Mouse (Mus musculus) heart, embryonic 13.5 days (tissue): ENCODE measurements around the gene Ctnnbl1. TPM values are rescaled to one million over a fixed set of nuclear protein-coding genes. Genes with fewer than 3 reads are reported as not detected.

Experiments used
- ATAC-seq: fragments of 200-750 bp; cut with Nextera tagmentation; 2 replicates; pipeline ENCODE4 v1.8.0; 2017; ENCODE audit warnings: moderate TSS enrichment; ENCODE audit not compliant: insufficient number of reproducible peaks, low FRiP score, low TSS enrichment; ENCODE audit errors: extremely low read depth
- H3K27ac ChIP-seq: fragments of 300-500 bp; sonication (generic); replicated peaks from 2 replicates; pipeline ENCODE4 v1.5.1; 2015; ENCODE audit warnings: moderate library complexity, mild to moderate bottlenecking, inconsistent platforms
- H3K27me3 ChIP-seq: fragments of 300-500 bp; sonication (generic); replicated peaks from 2 replicates; pipeline ENCODE4 v1.6.1; 2015; ENCODE audit warnings: mild to moderate bottlenecking, inconsistent platforms
- H3K36me3 ChIP-seq: fragments of 300-500 bp; sonication (generic); 2 replicates; pipeline ENCODE4 v1.6.1; 2015; ENCODE audit warnings: mild to moderate bottlenecking, inconsistent platforms
- H3K4me1 ChIP-seq: fragments of 300-500 bp; sonication (generic); 2 replicates; pipeline ENCODE4 v1.6.1; 2015; ENCODE audit warnings: inconsistent platforms
- H3K4me2 ChIP-seq: fragments of 300-500 bp; sonication (generic); 2 replicates; pipeline ENCODE4 v1.6.1; 2015; ENCODE audit warnings: inconsistent platforms, mild to moderate bottlenecking, moderate library complexity
- H3K4me3 ChIP-seq: fragments of 300-500 bp; sonication (generic); 2 replicates; pipeline ENCODE4 v1.5.1; 2015; ENCODE audit warnings: moderate library complexity, mild to moderate bottlenecking, inconsistent platforms
- H3K9ac ChIP-seq: fragments of 300-500 bp; sonication (generic); 2 replicates; pipeline ENCODE4 v1.6.1; 2015; ENCODE audit warnings: inconsistent platforms, mild to moderate bottlenecking, moderate library complexity
- H3K9me3 ChIP-seq: fragments of 300-500 bp; sonication (generic); 2 replicates; pipeline ENCODE4 v1.6.1; 2016; ENCODE audit warnings: inconsistent platforms
- WGBS: fragments of 180-500 bp; shearing (Covaris S2); methylation state at CpG from one replicate; pipeline ENCODE4 v1.1.7; 2015; ENCODE audit warnings: mixed read lengths; 5-methylcytosine and 5-hydroxymethylcytosine counted together
- polyA plus RNA-seq: library from polyadenylated mRNA; unstranded; fragments of >200 nt; fragmentation: Nextera tagmentation; extraction: Ambion mirVana; gene quantifications from 2 replicates; pipeline ENCODE4 v1.2.1, GENCODE M21; 2015

Gene Ctnnbl1
- polyA plus RNA-seq, 1 experiment from 2014 or later: 31.5 TPM

DNA sequence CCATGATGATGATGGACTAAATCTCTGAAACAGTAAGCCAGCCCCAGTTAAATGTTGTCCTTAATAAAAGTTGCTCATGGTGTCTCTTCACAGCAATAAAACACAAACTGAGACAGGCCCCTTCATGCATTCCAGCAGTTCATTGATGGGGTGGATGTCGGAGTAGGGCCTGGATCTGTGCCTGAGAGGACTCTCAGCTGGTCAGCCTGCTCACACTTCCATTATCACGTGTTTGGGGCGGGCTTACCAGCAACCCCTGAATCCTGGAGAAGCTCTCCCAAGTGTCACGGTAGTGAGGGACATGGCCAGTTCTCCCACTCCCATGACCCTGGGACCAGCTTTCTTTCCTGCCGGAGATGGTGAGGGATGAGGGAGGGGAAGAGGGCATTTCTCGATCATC is 24.5 kb upstream of the Ctnnbl1 start:
- ATAC-seq: no peak
- Histone ChIP-seq H3K4me1 (peaks cover 11% of the 10 kb centered on the region; the same call in 1 of the 2 replicates), H3K4me2 (no peak overlapping the region), H3K4me3 (no peak overlapping the region), H3K36me3 (no peaks in the 10 kb centered on the region), H3K27ac (no peak overlapping the region), H3K9me3 (no peaks in the 10 kb centered on the region), H3K27me3 (peaks cover 22% of the 10 kb centered on the region), H3K9ac (no peak overlapping the region)
- 54% methylated on average over 6 of the region's 6 CpGs for WGBS

DNA sequence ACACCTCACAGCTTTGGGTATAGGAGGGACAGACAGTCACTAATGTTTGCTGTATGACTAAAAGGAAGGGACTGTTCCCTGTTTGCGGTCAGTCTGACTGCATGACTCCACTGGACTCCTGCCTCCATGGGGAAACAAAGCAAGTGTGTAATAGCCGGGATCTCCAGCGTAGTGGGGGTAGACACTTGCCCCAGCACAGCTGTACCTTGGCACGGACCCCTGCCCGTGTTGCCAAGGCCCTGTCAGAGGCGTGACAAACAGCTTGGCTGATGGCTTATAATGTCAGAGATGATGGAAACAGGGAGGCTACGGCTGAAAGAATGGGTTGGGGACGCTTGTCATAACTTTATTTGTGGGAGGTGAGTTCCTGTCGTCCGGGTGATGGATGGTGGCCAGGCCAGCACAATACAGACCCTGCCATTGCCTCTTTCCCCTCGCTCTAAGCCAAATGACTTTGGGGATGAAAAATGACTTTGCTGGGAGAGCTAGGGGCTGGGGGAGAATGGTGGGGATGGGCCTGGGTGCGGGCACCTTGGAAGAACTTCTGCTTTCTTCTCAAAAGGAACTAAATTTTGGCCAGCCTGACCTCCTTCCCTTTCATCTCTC is 21.5 kb upstream of the Ctnnbl1 start:
- ATAC-seq: no peak
- no peak overlapping the region for H3K27ac ChIP-seq
- H3K4me1 ChIP-seq: peaks cover 11% of the 10 kb centered on the region; the same call in 1 of the 2 replicates
- H3K36me3 ChIP-seq: no peaks in the 10 kb centered on the region
- no peak overlapping the region for H3K9ac ChIP-seq
- H3K9me3 ChIP-seq: no peaks in the 10 kb centered on the region
- no peak overlapping the region for H3K4me2 ChIP-seq
- H3K27me3 ChIP-seq: peaks cover 20% of the 10 kb centered on the region
- 51% methylated on average over 12 of the region's 12 CpGs for WGBS
- no peak overlapping the region for H3K4me3 ChIP-seq

DNA sequence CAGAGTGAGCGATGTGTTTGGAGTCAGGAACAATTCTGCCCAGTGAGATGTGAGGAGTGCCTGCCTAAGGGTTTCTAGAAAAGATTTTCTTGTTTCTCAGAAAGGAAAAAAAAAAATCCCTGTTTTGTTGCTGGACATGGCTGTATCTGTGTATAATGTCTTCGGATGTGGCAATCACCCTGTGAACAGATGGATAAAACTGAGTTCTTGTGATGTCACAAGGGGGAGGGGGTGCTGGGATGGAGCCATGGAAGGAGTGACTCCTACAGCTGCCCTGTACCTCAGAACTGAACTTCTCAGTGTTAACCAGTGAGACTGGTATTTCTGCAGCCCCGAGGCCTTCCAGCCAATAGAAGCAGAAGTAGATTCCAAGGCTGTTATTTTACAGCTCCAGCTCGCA is 18.8 kb upstream of the Ctnnbl1 start:
- H3K9me3 ChIP-seq: 0 out of 2 replicates have a peak, but pooled peaks cover 3% of the 10 kb centered on the region
- no peak overlapping the region for H3K27ac ChIP-seq
- no peak overlapping the region for H3K9ac ChIP-seq
- H3K4me3 ChIP-seq: no peak overlapping the region
- peaks cover 20% of the 10 kb centered on the region for H3K27me3 ChIP-seq
- H3K36me3 ChIP-seq: no peaks in the 10 kb centered on the region
- 52% methylated on average over 4 of the region's 4 CpGs for WGBS
- H3K4me2 ChIP-seq: no peak overlapping the region
- no peak for ATAC-seq
- H3K4me1 ChIP-seq: peaks cover 11% of the 10 kb centered on the region; the same call in 1 of the 2 replicates

DNA sequence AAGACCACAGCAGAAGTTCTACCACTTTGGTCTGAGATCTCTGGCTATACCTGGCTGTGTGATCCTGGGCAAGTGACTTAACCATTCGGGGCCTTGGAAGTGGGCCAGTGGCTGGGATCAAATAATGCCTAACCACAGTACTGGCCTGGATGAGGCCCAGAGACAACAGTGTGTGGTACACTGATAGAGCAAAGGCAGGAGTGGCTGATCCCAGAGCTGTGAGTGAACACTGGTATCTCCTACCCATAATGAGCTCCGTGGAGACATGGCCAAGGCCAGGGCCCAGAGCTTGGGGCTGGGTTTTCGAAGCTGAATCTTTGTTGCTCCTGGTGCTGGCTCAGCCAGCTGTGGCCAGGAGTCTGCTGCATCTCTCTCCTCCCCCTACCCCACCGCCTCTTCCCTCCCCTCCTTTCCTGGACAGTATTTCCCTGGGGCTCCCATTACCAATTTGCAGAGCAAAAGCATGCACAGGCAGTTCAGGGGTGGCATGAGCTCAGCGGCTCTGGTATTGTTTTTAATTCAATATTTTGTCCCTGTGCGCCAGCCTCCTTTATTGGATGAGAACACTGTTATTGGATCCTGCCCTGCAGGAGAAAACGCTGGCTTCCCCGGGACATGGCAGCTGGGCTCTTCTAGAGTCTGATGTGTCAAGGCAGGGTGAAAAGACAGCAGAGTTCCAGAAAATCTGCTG is 13.2 kb upstream of the Ctnnbl1 start:
- Histone ChIP-seq H3K4me1 (no peaks in the 10 kb centered on the region), H3K36me3 (no peaks in the 10 kb centered on the region), H3K9me3 (0 out of 2 replicates have a peak, but pooled peaks cover 3% of the 10 kb centered on the region), H3K4me3 (no peak overlapping the region), H3K9ac (no peak overlapping the region), H3K27ac (no peak overlapping the region), H3K4me2 (no peak overlapping the region), H3K27me3 (no peaks in the 10 kb centered on the region; the same call in 1 of the 2 replicates)
- no peak for ATAC-seq
- whole genome bisulfite sequencing: 67% methylated on average over 8 of the region's 8 CpGs

DNA sequence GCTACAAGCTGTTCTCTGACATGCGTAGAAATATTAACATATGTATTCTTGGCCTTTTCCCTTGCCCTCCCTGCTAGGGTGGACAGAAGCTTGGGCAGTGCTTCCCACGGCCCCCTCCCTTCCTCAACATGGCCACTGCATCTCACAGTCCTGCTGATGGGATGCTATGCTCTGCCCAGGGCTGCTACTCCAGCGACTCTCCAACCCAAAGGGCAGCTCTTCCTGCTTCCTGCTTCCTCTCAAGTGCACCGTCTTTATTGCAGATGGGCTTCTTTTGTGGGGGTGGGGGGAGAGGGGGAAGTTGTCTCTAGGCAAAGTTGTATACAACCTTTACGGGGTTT is 12.7 kb upstream of the Ctnnbl1 start:
- Histone ChIP-seq H3K9ac (no peak overlapping the region), H3K4me2 (no peak overlapping the region), H3K27me3 (no peaks in the 10 kb centered on the region; the same call in 1 of the 2 replicates), H3K9me3 (0 out of 2 replicates have a peak, but pooled peaks cover 3% of the 10 kb centered on the region), H3K4me1 (no peaks in the 10 kb centered on the region), H3K27ac (no peak overlapping the region), H3K4me3 (no peak overlapping the region), H3K36me3 (no peaks in the 10 kb centered on the region)
- 49% methylated on average over 5 of the region's 5 CpGs for WGBS
- ATAC-seq: no peak

DNA sequence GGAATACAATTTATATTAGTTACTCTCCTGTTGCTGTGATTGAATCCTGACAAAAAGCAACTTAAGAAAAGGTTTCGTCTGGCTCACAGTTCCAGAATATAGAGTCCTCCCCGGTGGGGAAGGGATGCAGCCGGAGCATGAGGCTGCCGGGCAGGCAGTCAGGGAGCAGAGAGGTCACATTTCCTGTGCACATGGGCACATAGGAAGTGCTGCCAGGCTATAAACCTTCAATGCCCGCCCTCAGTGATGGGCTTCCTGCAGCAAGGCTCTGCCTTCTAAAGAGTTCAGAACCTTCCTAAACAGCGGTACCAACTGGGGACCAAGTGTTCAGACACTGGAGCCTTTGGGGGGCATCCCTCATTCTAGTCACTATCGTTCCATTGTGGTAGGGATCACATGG is 7.4 kb downstream of the Ctnnbl1 start:
- Histone ChIP-seq H3K9me3 (no peaks in the 10 kb centered on the region), H3K36me3 (peaks cover 5% of the 10 kb centered on the region), H3K4me1 (peaks cover 10% of the 10 kb centered on the region; the same call in 1 of the 2 replicates), H3K9ac (no peak overlapping the region), H3K27me3 (no peaks in the 10 kb centered on the region), H3K4me3 (no peak overlapping the region), H3K27ac (no peak overlapping the region), H3K4me2 (no peak overlapping the region)
- WGBS: 71% methylated on average over 7 of the region's 7 CpGs
- ATAC-seq: no peak

DNA sequence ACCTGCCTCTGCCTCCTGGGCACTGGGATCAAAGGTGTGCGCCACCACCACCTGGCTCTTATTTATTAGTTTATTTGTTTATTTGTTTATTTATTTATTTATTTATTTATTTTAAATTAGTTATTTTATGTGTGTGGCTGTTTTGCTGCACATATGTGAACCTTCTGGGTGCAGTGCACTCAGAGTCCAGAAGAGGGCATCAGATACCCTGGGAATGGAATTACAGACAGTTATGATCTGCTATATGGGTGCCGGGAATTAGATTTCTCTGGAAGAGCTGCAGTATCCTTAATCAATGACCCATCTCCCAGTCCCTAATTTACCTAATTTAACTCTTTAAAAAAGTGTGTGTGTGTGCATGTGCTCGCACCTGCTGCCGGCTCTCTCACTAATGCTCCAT is 8.5 kb downstream of the Ctnnbl1 start:
- H3K4me3 ChIP-seq: no peak overlapping the region
- H3K36me3 ChIP-seq: peaks cover 5% of the 10 kb centered on the region
- WGBS: 93% methylated on average over 4 of the region's 4 CpGs
- no peak overlapping the region for H3K4me2 ChIP-seq
- H3K4me1 ChIP-seq: peaks cover 14% of the 10 kb centered on the region
- H3K27ac ChIP-seq: no peak overlapping the region
- ATAC-seq: no peak
- no peaks in the 10 kb centered on the region for H3K9me3 ChIP-seq
- no peak overlapping the region for H3K9ac ChIP-seq
- no peaks in the 10 kb centered on the region for H3K27me3 ChIP-seq

DNA sequence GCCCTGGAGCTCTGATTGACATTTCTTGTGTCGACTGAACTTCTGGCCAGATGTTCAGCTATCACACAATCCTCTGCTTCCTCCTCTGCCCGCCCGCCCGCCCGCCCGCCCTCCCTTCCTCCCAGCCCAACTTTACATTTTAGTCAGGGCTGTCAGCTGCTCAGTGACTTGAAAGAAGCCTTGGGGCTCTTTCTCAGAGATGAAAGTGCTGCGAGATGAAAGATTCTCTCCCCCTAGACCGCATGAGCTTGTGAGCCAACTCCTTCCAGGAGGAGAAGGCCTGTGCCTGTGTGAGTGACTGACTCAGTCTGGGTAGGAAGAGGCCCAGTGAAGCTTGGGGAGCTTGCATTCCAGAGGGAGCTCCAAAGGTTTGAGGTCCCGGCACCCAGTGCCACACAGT is 9.4 kb downstream of the Ctnnbl1 start:
- no peaks in the 10 kb centered on the region for H3K27me3 ChIP-seq
- H3K9me3 ChIP-seq: no peaks in the 10 kb centered on the region
- no peak overlapping the region for H3K27ac ChIP-seq
- 62% methylated on average over 9 of the region's 9 CpGs for WGBS
- no peak for ATAC-seq
- peaks cover 18% of the 10 kb centered on the region for H3K4me1 ChIP-seq
- no peak overlapping the region for H3K4me2 ChIP-seq
- H3K4me3 ChIP-seq: no peak overlapping the region
- H3K9ac ChIP-seq: no peak overlapping the region
- H3K36me3 ChIP-seq: peaks cover 5% of the 10 kb centered on the region

DNA sequence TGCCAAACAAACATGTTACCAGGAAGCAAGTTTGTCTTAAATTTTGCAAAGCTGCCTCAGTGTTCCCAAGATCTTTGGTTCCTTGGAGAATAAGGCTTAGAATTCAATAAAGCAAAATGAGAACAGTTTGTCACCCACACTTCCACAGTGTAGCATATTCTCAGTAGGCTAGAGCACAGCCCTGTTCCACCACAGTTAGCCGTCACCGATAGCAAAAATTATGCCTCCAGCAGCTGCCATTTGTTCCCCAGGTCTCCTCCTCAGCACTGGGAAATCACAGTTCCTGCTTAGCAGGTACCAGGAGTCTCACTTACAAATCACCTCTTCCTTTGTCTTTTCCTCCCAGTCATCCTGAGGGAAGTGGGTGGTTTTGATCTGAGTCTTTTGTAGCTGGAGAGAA is 10.8 kb downstream of the Ctnnbl1 start:
- Histone ChIP-seq H3K4me1 (peaks cover 27% of the 10 kb centered on the region), H3K9ac (no peak overlapping the region), H3K36me3 (peaks cover 5% of the 10 kb centered on the region), H3K4me2 (no peak overlapping the region), H3K27me3 (no peaks in the 10 kb centered on the region), H3K27ac (no peak overlapping the region), H3K9me3 (no peaks in the 10 kb centered on the region), H3K4me3 (no peak overlapping the region)
- 60% methylated on average over 2 of the region's 2 CpGs for WGBS
- no peak for ATAC-seq

DNA sequence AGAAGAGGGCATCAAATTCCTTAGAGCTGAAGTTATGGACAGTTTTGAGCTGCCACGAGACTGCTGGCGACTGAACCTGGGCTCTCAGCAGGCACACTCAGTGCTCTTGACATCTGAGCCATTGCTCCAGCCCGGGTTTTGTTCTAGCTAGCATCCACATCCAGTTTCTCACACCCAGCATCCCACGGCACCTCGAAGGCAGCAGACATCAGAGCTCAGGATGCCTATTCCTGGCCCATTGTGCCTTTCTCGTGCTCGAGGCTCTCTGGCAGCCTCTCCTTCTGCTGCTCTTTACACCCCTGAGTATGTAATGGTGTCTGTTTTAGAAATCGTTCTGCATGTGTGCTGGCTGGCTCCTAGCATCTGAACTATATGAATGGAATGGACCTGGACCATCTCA is 13.3 kb downstream of the Ctnnbl1 start:
- no peak for ATAC-seq
- no peaks in the 10 kb centered on the region for H3K27me3 ChIP-seq
- no peak overlapping the region for H3K4me3 ChIP-seq
- peaks cover 31% of the 10 kb centered on the region for H3K4me1 ChIP-seq
- 75% methylated on average over 8 of the region's 8 CpGs for WGBS
- no peak overlapping the region for H3K9ac ChIP-seq
- H3K27ac ChIP-seq: no peak overlapping the region
- peaks cover 5% of the 10 kb centered on the region for H3K36me3 ChIP-seq
- no peaks in the 10 kb centered on the region for H3K9me3 ChIP-seq
- H3K4me2 ChIP-seq: no peak overlapping the region

DNA sequence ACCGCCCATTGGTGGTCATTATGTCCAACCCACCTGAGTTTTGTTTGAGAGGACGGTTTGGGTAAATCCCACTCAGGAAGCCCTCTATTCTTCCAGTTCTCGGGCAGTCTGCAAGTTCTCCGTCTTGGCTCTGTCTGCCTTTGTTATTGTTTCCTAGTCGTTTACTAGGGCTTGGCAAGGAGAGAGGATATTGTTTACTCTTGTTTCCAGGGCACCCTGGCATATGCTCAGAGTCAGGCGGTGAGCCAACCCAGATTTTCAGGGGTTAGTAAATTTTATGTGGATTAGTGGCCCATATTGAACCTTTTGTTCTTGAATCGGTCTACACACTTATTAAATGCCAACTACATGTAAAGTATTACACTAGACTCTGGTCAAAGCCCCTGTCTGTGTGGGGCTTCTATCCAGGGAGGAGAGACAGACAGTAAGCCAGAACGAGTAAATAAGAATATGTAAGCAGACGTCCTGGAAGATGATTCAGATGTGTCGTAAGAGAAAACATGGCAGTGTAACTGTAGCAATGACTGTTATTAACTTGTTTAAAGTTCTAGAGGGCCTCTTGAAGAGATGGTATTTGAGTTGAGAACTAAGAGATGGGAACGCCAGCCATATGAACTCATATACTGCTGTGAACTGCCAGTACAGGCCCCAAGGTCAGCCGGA is 13.9 kb downstream of the Ctnnbl1 start:
- ATAC-seq: no peak
- H3K36me3 ChIP-seq: no peaks in the 10 kb centered on the region
- 73% methylated on average over 12 of the region's 12 CpGs for WGBS
- H3K9me3 ChIP-seq: no peaks in the 10 kb centered on the region
- H3K4me2 ChIP-seq: peak overlapping the region; percentile 42
- no peak overlapping the region; the same call in 1 of the 2 replicates for H3K9ac ChIP-seq
- peak overlapping the region; percentile 40 for H3K27ac ChIP-seq
- H3K27me3 ChIP-seq: no peaks in the 10 kb centered on the region
- peaks cover 37% of the 10 kb centered on the region for H3K4me1 ChIP-seq
- no peak overlapping the region for H3K4me3 ChIP-seq
